Mouse (Mus musculus) gastrocnemius, adult 18-20 months (tissue): ENCODE measurements around the gene Sat2. TPM values are rescaled to one million over a fixed set of nuclear protein-coding genes. Genes with fewer than 3 reads are reported as not detected.
A peak's percentile ranks its signal among the peaks of the same experiment; 100 is the strongest.

Experiments used
- DNase-seq: peaks from one replicate; pipeline ENCODE4 v3.0.0; 2021; ENCODE audit warnings: low spot score
- total RNA-seq, 2 experiments: library from RNA; stranded (reverse); gene quantifications; 2 replicates each; pipeline ENCODE4 v1.2.3; 2021

The Sat2 gene
- total RNA-seq, 2 experiments from 2014 or later, result 2.5 to 2.6 TPM

DNA sequence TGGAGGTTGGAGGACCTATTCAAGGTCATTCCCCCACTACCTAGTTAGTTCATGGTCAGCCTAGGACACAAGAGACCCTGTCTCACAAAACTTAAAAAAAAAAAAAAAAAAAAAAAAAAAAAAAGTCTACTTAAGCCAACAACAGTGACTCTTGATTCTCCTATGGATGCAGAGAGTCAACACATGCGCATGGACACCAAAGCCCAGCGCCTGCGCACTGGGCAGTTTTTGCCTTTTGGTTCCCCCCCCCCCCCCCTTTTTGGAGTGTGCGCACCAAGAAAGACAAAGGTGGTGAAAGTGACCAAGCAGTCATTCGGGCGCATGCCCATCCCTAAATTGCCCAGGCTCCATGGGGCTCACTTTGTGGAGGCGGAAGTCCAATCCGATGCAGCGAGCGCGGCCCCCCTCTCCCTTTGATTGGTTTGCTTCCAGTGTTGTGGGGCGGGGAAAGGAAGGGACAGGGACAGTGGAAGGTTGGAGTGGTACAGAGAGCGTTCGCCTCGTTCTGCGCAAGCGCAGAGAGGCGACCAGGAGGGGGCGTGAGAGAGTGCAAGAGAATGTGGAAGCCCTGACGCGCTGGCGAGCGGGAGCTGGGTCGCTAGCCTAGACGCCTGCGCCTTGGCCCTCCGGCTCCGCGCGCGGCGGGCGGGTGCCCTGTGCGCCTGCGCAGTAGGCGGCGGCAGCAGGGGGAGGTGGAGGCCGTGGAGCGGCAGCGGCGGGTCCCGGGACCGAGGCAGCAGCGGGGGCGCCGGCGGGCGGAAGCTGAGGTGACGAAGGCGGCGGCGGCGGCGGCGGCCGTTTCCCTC is 10.7 kb downstream of the Sat2 start, which contains the start of gene Fxr2:
Gene Fxr2, plus strand, starts transcription at position 707 of the 806 bp plus-strand sequence.
- DNase-seq, result peak; percentile 100

- DNase-seq, result peak; percentile 41
Measured at GRCm38 (mm10) chr11:69633128-69633866, 11.5 kb downstream of the Sat2 start.

DNA sequence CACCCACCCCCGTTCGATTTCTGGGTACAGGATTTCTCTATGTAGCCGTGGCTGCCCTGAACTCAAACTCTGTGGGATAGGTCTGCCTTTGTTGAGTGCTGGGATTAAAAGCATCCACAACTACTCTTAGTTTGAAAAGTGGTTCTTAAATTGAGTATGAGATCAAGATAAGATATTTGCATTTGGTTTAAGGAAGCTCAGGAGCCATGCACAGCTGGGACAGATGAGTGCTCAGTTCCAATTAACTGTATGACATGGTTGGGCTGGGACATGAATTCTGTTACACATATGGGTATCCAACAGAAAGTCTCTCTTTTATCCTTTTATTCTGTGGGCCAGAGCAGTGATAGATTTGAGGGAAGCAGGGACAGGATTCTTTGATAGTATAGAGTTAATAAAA is 13.6 kb downstream of the Sat2 start:
- no peak for DNase-seq

GRCm38 (mm10) chr11:69645860-69646259 is 24.0 kb downstream of the Sat2 start:
- no peak for DNase-seq

DNA sequence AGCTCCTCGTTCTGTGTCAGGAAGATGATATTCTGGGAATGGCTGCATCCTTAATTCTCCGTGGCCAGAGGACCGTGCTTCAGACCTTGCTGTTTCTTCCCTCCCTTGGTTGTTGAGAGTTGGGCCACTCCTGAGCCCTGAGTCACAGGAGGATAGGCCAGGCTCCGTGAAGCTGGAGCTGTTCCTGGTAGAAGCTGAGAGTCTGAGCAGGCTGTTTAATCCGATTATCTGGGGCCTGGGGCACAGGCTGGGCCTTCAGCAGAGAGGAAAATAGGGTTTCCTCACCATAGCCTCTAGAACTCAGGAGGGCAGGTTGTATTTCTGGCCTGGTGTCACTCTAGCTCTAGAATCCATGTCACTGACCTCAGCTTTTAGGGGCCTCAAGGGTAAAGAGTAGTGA is 31.6 kb downstream of the Sat2 start:
- no peak for DNase-seq

- no peak for DNase-seq
Measured at GRCm38 (mm10) chr11:69654760-69655159, 32.9 kb downstream of the Sat2 start.

DNA sequence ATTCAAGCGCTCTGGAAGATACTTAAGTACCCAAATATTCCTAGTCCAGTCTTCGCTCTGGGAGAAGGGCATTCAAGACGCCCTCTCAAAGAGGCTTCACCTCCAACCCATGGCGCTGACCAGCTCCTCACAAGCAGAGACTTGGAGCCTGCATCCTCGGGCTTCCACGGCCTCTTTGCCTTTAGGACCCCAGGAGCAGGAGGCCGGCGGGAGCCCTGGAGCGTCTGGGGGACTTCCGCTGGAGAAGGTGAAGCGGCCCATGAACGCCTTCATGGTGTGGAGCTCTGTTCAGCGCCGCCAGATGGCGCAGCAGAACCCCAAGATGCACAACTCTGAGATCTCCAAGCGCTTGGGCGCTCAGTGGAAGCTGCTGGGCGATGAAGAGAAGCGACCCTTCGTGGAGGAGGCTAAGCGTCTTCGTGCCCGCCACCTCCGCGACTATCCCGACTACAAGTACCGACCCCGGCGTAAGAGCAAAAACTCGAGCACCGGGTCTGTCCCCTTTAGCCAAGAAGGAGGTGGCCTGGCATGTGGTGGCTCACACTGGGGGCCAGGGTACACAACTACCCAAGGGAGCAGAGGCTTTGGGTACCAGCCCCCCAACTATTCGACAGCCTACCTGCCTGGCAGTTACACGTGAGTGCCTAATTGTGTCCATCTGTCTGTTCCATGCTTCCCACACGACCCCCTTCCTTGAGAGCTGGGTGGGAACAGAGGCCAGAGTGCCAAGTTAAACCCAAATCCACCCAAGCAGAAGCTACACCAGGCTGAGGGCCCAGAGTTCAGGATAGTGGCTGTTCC is 33.6 kb downstream of the Sat2 start, which contains the start of gene Sox15:
Gene Sox15, plus strand, starts transcription at position 51 of the 801 bp plus-strand sequence.
- DNase-seq, result peak; percentile 45

GRCm38 (mm10) chr11:69656065-69656455 is 34.2 kb downstream of the Sat2 start:
- no peak for DNase-seq

- peak; percentile 47 for DNase-seq
Measured at GRCm38 (mm10) chr11:69656617-69657461, 35.0 kb downstream of the Sat2 start.

GRCm38 (mm10) chr11:69657462-69657881 is 35.6 kb downstream of the Sat2 start:
- no peak for DNase-seq

- no peak for DNase-seq
Measured at GRCm38 (mm10) chr11:69661221-69661881, 39.5 kb downstream of the Sat2 start.

DNA sequence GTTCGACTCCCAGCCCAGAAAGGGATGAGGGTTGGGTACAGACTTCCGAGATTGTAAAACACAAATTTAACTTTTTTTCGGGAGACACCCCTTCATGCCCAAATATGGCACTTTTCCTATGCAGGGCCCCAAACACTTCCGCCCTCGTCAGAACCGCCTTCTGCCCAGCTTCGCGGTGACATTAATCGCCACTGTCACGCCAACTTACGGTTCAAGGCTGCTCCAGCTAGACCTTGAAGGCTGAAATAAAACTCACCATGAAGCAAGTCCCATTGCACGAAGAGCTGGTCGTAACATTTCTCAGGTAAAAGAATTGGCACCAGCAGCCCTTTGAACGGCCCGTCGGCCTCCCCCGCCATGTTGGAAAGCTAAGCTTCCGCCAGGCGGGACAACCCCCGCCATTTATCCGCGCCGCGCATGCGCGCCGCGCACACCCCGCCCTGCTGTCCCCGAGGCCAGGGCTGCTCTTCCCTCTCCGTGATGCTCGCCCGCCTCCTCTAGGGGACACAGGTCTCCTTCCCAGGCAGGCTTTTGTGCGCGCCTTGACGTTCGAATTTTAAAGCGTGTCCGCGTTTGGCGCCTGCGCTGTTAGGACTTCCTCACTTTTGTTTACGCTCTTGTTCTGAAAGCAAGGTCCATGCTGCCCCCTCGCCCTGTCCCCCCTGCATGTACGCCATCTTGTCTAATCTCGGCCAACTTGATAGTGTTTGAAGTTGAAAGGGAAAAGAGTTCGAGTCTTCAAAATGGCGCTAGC is 40.6 kb downstream of the Sat2 start, which contains the start of gene Mpdu1:
Gene Mpdu1, minus strand, starts transcription at position 430 of the 754 bp plus-strand sequence.
- peak; percentile 92 for DNase-seq

- DNase-seq, result no peak
Measured at GRCm38 (mm10) chr11:69662967-69663671, 41.3 kb downstream of the Sat2 start.

DNA sequence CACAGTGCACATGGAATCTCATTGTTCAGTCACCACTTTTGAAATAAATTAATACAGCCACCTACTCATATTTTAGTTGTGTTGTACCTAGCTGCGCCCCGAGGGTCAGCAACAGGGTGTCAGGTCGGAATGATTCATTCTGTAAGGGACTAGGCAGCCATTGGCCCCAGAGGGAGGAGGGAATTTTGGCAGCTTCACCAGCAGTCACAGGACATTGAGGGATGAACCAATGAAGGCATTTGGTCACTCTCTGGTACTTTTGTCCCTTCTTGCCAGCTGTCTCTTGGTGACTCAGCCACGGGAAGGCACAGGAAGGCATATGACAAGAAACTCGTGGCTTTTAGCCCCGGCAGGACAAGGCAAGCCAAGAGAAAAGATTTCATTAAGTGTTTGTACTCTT is 42.0 kb downstream of the Sat2 start:
- peak; percentile 35 for DNase-seq

DNA sequence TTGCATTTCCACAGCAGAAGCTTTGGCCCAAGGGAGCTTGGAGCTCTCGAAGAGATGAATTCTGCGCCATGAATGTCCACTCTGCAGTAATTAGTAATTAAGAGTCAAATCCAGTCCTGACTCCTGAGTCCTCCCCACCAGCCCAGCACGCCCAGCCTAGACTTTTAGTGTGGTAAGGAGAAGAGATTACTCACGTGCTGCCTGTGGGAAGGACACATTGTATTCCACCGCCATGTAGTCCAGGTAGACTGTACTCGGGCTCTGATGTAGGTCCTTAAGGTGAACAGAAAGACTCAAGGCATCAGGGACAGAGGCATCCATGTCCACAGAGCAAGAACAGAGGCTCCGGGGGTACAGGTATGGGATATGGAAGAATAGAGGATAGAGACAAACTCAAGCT is 43.0 kb downstream of the Sat2 start:
- no peak for DNase-seq

- no peak for DNase-seq
Measured at GRCm38 (mm10) chr11:69665457-69665960, 43.7 kb downstream of the Sat2 start.

DNA sequence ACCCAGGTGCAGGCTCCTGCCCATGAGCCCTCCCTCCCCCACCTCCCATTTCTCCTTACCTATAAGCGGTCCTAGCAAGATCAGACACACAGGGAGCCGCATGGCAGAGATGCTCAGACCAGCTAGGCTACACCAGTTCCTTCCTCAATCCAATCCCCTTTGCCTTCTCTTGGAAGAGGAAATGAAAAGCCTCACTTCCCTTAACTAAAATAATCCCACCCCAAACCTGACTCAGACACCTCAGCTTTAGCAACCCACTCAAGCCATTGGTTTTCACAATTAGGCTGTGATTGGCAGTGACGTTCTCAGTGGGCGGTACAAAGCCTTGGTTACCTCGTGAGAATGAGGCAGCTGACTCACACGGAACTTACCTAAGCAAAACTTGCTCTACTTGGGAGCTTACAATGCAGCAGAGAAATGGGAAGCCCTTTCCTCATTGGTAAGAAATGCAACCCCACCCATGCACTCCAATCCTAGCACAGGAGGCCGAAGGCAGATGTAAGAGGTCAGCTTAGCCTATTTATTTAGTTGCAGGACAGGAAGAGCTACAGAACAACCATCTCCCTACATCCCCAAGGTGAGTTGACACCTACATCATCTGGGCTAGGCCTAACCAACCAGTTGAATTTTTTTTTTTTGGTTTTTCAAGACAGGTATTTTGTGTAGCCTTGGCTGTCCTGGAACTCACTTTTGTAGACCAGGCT is 44.3 kb downstream of the Sat2 start, which contains the start of gene Cd68:
Gene Cd68, minus strand, starts transcription at position 193 of the 704 bp plus-strand sequence.
- no peak for DNase-seq

DNA sequence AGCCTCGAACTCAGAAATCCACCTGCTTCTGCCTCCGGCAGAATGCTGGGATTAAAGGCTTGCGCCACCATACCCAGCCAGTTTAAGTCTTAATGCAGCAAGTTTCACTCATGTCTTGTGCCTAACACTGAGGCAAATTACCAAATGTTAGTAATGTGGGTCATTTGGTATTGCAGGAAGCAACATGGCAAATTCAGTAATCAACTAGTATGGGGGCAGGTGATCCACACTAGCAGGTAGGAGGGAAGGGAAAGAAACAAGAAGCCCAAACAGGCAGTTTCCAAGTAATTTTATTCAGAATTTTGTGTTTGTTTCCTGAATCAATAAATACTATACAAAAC is 44.8 kb downstream of the Sat2 start:
- no peak for DNase-seq
